Comparison of ENCODE assay signal across 11 mouse cellular contexts in genomic region chr8:70703287-70703686, GRCm38 (mm10). TPM values are rescaled to one million over a fixed set of nuclear protein-coding genes. Genes with fewer than 3 reads are reported as not detected.
DNase-seq lines count a peak whose midpoint lies in the region; ATAC-seq and TF ChIP-seq lines count a peak whose summit lies in the region.
"Had no signal": no experiment of that assay in that cellular context is flagged by ENCODE, and none has a peak within 500 bp of the region (broad histone marks: within the 10 kb centered on the region; RNA-seq: fewer than 3 reads in every experiment).

Iqcn (plus strand) TSS chr8:70703457.

- H3K4me3 ChIP-seq in left cerebral cortex, adult 2 months = no peak within 1 kb of the TSS
- H3K4me3 ChIP-seq in hindbrain, embryonic 12.5 days = no peak within 1 kb of the TSS
- H3K4me3 ChIP-seq in midbrain, postnatal 0 days (ENCODE audit: low read depth, low read length) = no peak within 1 kb of the TSS

- no peak for TF ChIP-seq CTCF in left cerebral cortex, adult 2 months (IDR thresholded peaks at IDR 0.05)
- no peak for TF ChIP-seq CTCF in midbrain, postnatal 0 days (IDR thresholded peaks at IDR 0.05)

- peak within 1 kb of the TSS; percentile 68 for H3K4me2 ChIP-seq in hindbrain, embryonic 12.5 days (replicated peaks)
- H3K4me2 ChIP-seq in midbrain, postnatal 0 days (ENCODE audit: low read depth, low read length, poor library complexity, severe bottlenecking) = peak within 1 kb of the TSS; percentile 20

- H3K27me3 ChIP-seq in hindbrain, embryonic 12.5 days = no peaks in the 10 kb centered on the region
- no peaks in the 10 kb centered on the region for H3K27me3 ChIP-seq in midbrain, postnatal 0 days (ENCODE audit: insufficient read depth, low read length)

- 95% methylated on average over 3 of the region's 3 CpGs for WGBS in hindbrain, embryonic 12.5 days
- 96% methylated on average over 3 of the region's 3 CpGs for WGBS in midbrain, postnatal 0 days

- peaks cover 18% of the 10 kb centered on the region for H3K36me3 ChIP-seq in hindbrain, embryonic 12.5 days
- H3K36me3 ChIP-seq in midbrain, postnatal 0 days (ENCODE audit: insufficient read depth, low read length) = no peaks in the 10 kb centered on the region

- H3K9ac ChIP-seq in hindbrain, embryonic 12.5 days = 0 out of 2 replicates have a peak within 1 kb of the TSS, but pooled peaks have one; percentile 8
- H3K9ac ChIP-seq in midbrain, postnatal 0 days (replicated peaks; ENCODE audit: low read length, poor library complexity, severe bottlenecking) = no peak within 1 kb of the TSS

- intact Hi-C loops in left cerebral cortex, adult 2 months (cut with DNase I) = no loop called here
- intact Hi-C loops in left cerebral cortex, postnatal 4 days (cut with DNase I) = no loop called here

- ATAC-seq in hindbrain, embryonic 12.5 days (ENCODE audit: low FRiP score) = no peak
- no peak for ATAC-seq in midbrain, postnatal 0 days (ENCODE audit: low FRiP score)
- ATAC-seq in activated CD4-positive, CD25-positive, alpha-beta regulatory T cell, adult 4 months = no peak

- peak within 1 kb of the TSS; percentile 4; the same call in 1 of the 2 replicates for H3K27ac ChIP-seq in left cerebral cortex, adult 2 months
- H3K27ac ChIP-seq in hindbrain, embryonic 12.5 days = no peak within 1 kb of the TSS
- H3K27ac ChIP-seq in midbrain, postnatal 0 days (ENCODE audit: low read depth, low read length) = no peak within 1 kb of the TSS
- H3K27ac ChIP-seq: macrophage had no signal

- no peaks in the 10 kb centered on the region for H3K9me3 ChIP-seq in hindbrain, embryonic 12.5 days (replicated peaks)
- no peaks in the 10 kb centered on the region for H3K9me3 ChIP-seq in midbrain, postnatal 0 days (ENCODE audit: low read length)

- peaks cover 27% of the 10 kb centered on the region for H3K4me1 ChIP-seq in hindbrain, embryonic 12.5 days
- H3K4me1 ChIP-seq in midbrain, postnatal 0 days (ENCODE audit: insufficient read depth, low read length) = peaks cover 7% of the 10 kb centered on the region

- DNase-seq in cerebellum, adult 9-10 months = peak; percentile 52
- no peak for DNase-seq in cerebellum, postnatal 36 days
- no peak for DNase-seq in left cerebral cortex, adult 2 months (ENCODE audit: extremely low spot score in 1 of 2, low spot score in 2 of 2)
- DNase-seq in left cerebral cortex, postnatal 4 days = no peak
- DNase-seq in midbrain, postnatal 0 days (ENCODE audit: low spot score) = no peak
- DNase-seq in layer of hippocampus, adult 9-11 months = no peak
- DNase-seq: kidney, postnatal 10 days had no signal

RNA-seq across cellular contexts. Expression of gene Iqcn, which starts in this region (rescaled TPM):
- total RNA-seq in left cerebral cortex, adult 2 months (2021) = under 1 TPM; 0.16 to 0.21 TPM
- total RNA-seq in left cerebral cortex, postnatal 4 days (2021) = under 1 TPM; 0.40 to 0.50 TPM
- polyA plus RNA-seq in hindbrain, embryonic 12.5 days (2016; fragmentation: Nextera tagmentation; extraction: Ambion mirVana) = 0.05 TPM in 1 of 2 replicates, not detected in the other
- 0.22 TPM in 1 of 2 replicates, not detected in the other for total RNA-seq in midbrain, postnatal 0 days (2014; rRNA removed)
- 0.06 and 0.07 TPM in 2 replicates for polyA plus RNA-seq in midbrain, postnatal 0 days (2015; fragmentation: Nextera tagmentation; extraction: Ambion mirVana)
- not detected for polyA plus RNA-seq in activated CD4-positive, CD25-positive, alpha-beta regulatory T cell, adult 4 months (2017; shearing (Covaris generic))
- total RNA-seq: common myeloid progenitor, adult 5-6 weeks had no signal
- polyA plus RNA-seq: macrophage had no signal
